Mouse (Mus musculus) T-helper 17 cell (primary cell): ENCODE results near the gene Slamf9.

ENCODE experiments used
- in situ Hi-C, 2 experiments: fragments of 300-600 bp; cut with MboI, MseI; formaldehyde crosslinking; loops; 1 replicate in 1 of 2; 2 replicates in 1 of 2; pipeline ENCODE4 v1.15.1; 2025; ENCODE audit warnings: high pct_unique_total_duplicates in 2 of 2

Slamf9 gene

GRCm38 (mm10) chr1:172510421-172510972, 35.3 kb downstream of the Slamf9 start:
- in situ Hi-C loops, result loop anchor here (10.0 to 25.0 kb wide), 3 partner anchors 306 to 1648 kb away; partner anchors contain the start of genes Atf6 (in 1 of the 2), Fcgr3 (in 1 of the 2) and Pea15a (in 1 of the 2)

GRCm38 (mm10) chr1:172512962-172513361, 37.8 kb downstream of the Slamf9 start:
- in situ Hi-C loops, result loop anchor here (10.0 to 25.0 kb wide), 3 partner anchors 308 to 1651 kb away; partner anchors contain the start of genes Atf6 (in 1 of the 2), Fcgr3 (in 1 of the 2) and Pea15a (in 1 of the 2)

- in situ Hi-C loops, result loop anchor here (10.0 to 25.0 kb wide), 3 partner anchors 309 to 1651 kb away; partner anchors contain the start of genes Atf6 (in 1 of the 2), Fcgr3 (in 1 of the 2) and Pea15a (in 1 of the 2)
Observed at GRCm38 (mm10) chr1:172513525-172514212, 38.5 kb downstream of the Slamf9 start.

- in situ Hi-C loops, result loop anchor here (10.0 to 25.0 kb wide), 3 partner anchors 309 to 1652 kb away; partner anchors contain the start of genes Atf6 (in 1 of the 2), Fcgr3 (in 1 of the 2) and Pea15a (in 1 of the 2)
Observed at GRCm38 (mm10) chr1:172514213-172514529, 39.0 kb downstream of the Slamf9 start.

- in situ Hi-C loops, result loop anchor here (10.0 to 25.0 kb wide), 3 partner anchors 310 to 1652 kb away; partner anchors contain the start of genes Atf6 (in 1 of the 2), Fcgr3 (in 1 of the 2) and Pea15a (in 1 of the 2)
Observed at GRCm38 (mm10) chr1:172514551-172515268, 39.6 kb downstream of the Slamf9 start.

GRCm38 (mm10) chr1:172515396-172515795, 40.2 kb downstream of the Slamf9 start:
- in situ Hi-C loops, result loop anchor here (10.0 to 25.0 kb wide), 3 partner anchors 311 to 1653 kb away; partner anchors contain the start of genes Atf6 (in 1 of the 2), Fcgr3 (in 1 of the 2) and Pea15a (in 1 of the 2)

- in situ Hi-C loops, result loop anchor here (10.0 to 25.0 kb wide), 3 partner anchors 313 to 1656 kb away; partner anchors contain the start of genes Atf6 (in 1 of the 2), Fcgr3 (in 1 of the 2) and Pea15a (in 1 of the 2)
Observed at GRCm38 (mm10) chr1:172518013-172518412, 42.9 kb downstream of the Slamf9 start.

GRCm38 (mm10) chr1:172519644-172520043, 44.5 kb downstream of the Slamf9 start:
- in situ Hi-C loops, result loop anchor here (10.0 to 25.0 kb wide), 3 partner anchors 315 to 1657 kb away; partner anchors contain the start of genes Atf6 (in 1 of the 2), Fcgr3 (in 1 of the 2) and Pea15a (in 1 of the 2)

GRCm38 (mm10) chr1:172520576-172521440, 45.6 kb downstream of the Slamf9 start, which contains the start of gene Cfap45:
Gene Cfap45, plus strand, starts transcription at chr1:172520801.
- in situ Hi-C loops, result loop anchor here in 1 of 2 experiments (25.0 kb wide), 2 partner anchors 1459 to 1659 kb away; partner anchors contain the start of genes Atf6 and Fcgr3

- in situ Hi-C loops, result loop anchor here in 1 of 2 experiments (25.0 kb wide), 2 partner anchors 1460 to 1660 kb away; partner anchors contain the start of genes Atf6 and Fcgr3
Observed at GRCm38 (mm10) chr1:172522524-172522923, 47.4 kb downstream of the Slamf9 start.

- in situ Hi-C loops, result loop anchor here in 1 of 2 experiments (25.0 kb wide), 2 partner anchors 1461 to 1661 kb away; partner anchors contain the start of genes Atf6 and Fcgr3
Observed at GRCm38 (mm10) chr1:172523699-172524101, 48.5 kb downstream of the Slamf9 start.

GRCm38 (mm10) chr1:172525027-172525764, 50.0 kb downstream of the Slamf9 start:
- in situ Hi-C loops, result loop anchor here (5.0 kb wide), 2 partner anchors 107 to 112 kb away; partner anchors contain the start of gene Dusp23 (in 1 of the 2)

GRCm38 (mm10) chr1:172525971-172526370, 50.8 kb downstream of the Slamf9 start:
- in situ Hi-C loops, result loop anchor here (5.0 kb wide), 2 partner anchors 106 to 111 kb away; partner anchors contain the start of gene Dusp23 (in 1 of the 2)

GRCm38 (mm10) chr1:172526380-172527081, 51.4 kb downstream of the Slamf9 start:
- in situ Hi-C loops, result loop anchor here (5.0 kb wide), 2 partner anchors 106 to 111 kb away; partner anchors contain the start of gene Dusp23 (in 1 of the 2)

- in situ Hi-C loops, result loop anchor here (5.0 kb wide), 2 partner anchors 105 to 110 kb away; partner anchors contain the start of gene Dusp23 (in 1 of the 2)
Observed at GRCm38 (mm10) chr1:172527431-172527830, 52.3 kb downstream of the Slamf9 start.
